Mouse (Mus musculus) c-Kit-positive CD71-negative TER-119-negative erythroid progenitor cells, embryonic 14.5 days (primary cell): ENCODE data around the gene Fam207a.

ENCODE experiments used
- DNase-seq: peaks from one replicate; pipeline ENCODE4 v3.0.0-alpha.2; 2013; ENCODE audit warnings: low read depth

Fam207a gene

GRCm38 (mm10) chr10:77502967-77503922 is 12.3 kb downstream of the Fam207a start:
- DNase-seq, result no peak

- no peak for DNase-seq
Observed at GRCm38 (mm10) chr10:77500636-77501035, 14.9 kb downstream of the Fam207a start.

- DNase-seq, result no peak
Observed at GRCm38 (mm10) chr10:77498254-77498653, 17.3 kb downstream of the Fam207a start.

- DNase-seq, result no peak
Observed at GRCm38 (mm10) chr10:77497185-77497584, 18.4 kb downstream of the Fam207a start.

GRCm38 (mm10) chr10:77492885-77493284 is 22.7 kb downstream of the Fam207a start:
- no peak for DNase-seq

GRCm38 (mm10) chr10:77491585-77491984 is 24.0 kb downstream of the Fam207a start:
- no peak for DNase-seq

- no peak for DNase-seq
Observed at GRCm38 (mm10) chr10:77488168-77488567, 27.4 kb downstream of the Fam207a start.

- no peak for DNase-seq
Observed at GRCm38 (mm10) chr10:77485786-77486185, 29.8 kb downstream of the Fam207a start.

- no peak for DNase-seq
Observed at GRCm38 (mm10) chr10:77484205-77484935, 31.2 kb downstream of the Fam207a start.

GRCm38 (mm10) chr10:77481814-77482213 is 33.8 kb downstream of the Fam207a start:
- DNase-seq, result no peak

- no peak for DNase-seq
Observed at GRCm38 (mm10) chr10:77479972-77480371, 35.6 kb downstream of the Fam207a start.

- no peak for DNase-seq
Observed at GRCm38 (mm10) chr10:77476907-77477306, 38.7 kb downstream of the Fam207a start.

- DNase-seq, result no peak
Observed at GRCm38 (mm10) chr10:77472188-77472587, 43.4 kb downstream of the Fam207a start.

GRCm38 (mm10) chr10:77471512-77471911 is 44.1 kb downstream of the Fam207a start:
- no peak for DNase-seq

GRCm38 (mm10) chr10:77470763-77471162 is 44.8 kb downstream of the Fam207a start:
- DNase-seq, result no peak

GRCm38 (mm10) chr10:77468675-77469074 is 46.9 kb downstream of the Fam207a start:
- DNase-seq, result no peak

- DNase-seq, result no peak
Observed at GRCm38 (mm10) chr10:77467407-77467806, 48.2 kb downstream of the Fam207a start.

GRCm38 (mm10) chr10:77465902-77466301 is 49.7 kb downstream of the Fam207a start:
- DNase-seq, result no peak

- DNase-seq, result peak; percentile 28
Observed at GRCm38 (mm10) chr10:77464181-77464936, 51.2 kb downstream of the Fam207a start.

GRCm38 (mm10) chr10:77461161-77461560 is 54.4 kb downstream of the Fam207a start:
- no peak for DNase-seq

GRCm38 (mm10) chr10:77457701-77458100 is 57.9 kb downstream of the Fam207a start:
- DNase-seq, result no peak

GRCm38 (mm10) chr10:77456507-77456906 is 59.1 kb downstream of the Fam207a start:
- DNase-seq, result no peak
